Mouse (Mus musculus) T-helper 1 cell (primary cell): ENCODE measurements around the gene Tulp3.
"Not testable (repeated sequence)": the region's sequence is repeated elsewhere in the genome, so short reads cannot be mapped to it uniquely, and the experiment has no call there.

Source experiments
- in situ Hi-C: fragments of 300-600 bp; cut with MboI, MseI; formaldehyde crosslinking; loops from one replicate; pipeline ENCODE4 v1.15.1; 2025; ENCODE audit warnings: high pct_unique_total_duplicates

The Tulp3 gene

GRCm38 (mm10) chr6:128355726-128356416 is at the start of gene Tulp3:
Gene Tulp3, minus strand, starts transcription at chr6:128355851.
- in situ Hi-C loops = loop anchor here (5.0 to 10.0 kb wide), 2 partner anchors 39 to 1211 kb away; no protein-coding TSS in a partner anchor

DNA sequence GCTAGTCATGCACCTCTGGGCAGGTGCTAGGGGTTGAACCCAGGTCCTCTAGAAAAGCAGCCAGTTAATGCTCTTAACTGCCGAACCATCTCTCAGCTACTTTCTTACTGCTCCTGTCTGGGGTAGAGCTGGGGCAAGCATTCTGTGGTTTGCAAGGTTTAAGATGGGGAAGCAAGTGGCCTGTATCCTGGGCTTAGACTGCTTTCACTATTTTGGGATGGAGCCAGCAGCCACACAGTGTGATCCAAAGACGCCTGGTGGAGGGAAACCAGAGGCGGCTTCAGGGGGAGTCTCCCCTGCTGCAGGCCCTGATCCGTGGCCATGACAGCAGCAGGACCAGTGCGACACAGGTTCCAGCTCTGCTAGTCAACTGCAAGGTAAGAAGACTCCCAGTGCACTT is 49.1 kb upstream of the Tulp3 start:
- in situ Hi-C loops = loop anchor here (5.0 kb wide), 1 partner anchor 77 kb away; no protein-coding TSS in a partner anchor

DNA sequence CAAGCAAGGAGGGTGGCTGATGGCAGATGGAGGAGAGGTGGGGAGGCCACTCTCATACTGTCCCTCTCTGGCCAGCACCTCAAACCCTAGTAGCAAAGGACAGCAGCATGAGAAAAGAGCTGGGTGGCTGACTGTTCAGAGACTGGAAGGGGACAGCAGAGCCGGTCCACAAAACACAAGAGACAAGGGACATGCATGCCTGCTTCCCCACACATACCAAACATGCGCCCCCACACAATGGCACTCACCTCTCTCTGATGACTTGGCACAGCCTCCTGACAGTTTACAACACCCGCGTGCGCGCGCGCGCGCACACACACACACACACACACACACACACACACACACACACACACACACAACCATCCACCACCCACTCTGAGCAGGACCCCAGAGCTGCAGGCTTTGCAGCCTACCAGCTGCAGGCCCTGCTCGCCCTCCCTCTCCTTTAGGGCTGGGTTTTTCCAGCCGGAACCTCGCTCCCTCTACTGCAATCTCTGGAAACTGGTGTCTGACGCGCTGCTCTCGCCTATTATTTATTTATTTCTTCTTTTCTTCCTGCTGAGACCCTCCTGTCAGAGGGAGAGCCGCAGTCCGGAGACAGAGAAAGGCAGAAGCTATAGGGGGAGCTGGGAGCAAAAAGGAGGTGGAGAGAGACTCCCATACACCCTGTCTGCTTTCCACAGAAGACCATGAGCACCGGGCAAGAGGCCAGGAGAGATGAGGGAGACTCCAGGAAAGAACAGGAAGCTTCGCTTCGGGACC is 44.0 kb upstream of the Tulp3 start:
- in situ Hi-C loops = no loop called here

- in situ Hi-C loops = no loop called here
Measured at GRCm38 (mm10) chr6:128398996-128399395, 43.3 kb upstream of the Tulp3 start, which contains the start of gene Nrip2. Gene Nrip2, plus strand, starts transcription at chr6:128399296.

GRCm38 (mm10) chr6:128397574-128398261 is 42.1 kb upstream of the Tulp3 start:
- in situ Hi-C loops = no loop called here

DNA sequence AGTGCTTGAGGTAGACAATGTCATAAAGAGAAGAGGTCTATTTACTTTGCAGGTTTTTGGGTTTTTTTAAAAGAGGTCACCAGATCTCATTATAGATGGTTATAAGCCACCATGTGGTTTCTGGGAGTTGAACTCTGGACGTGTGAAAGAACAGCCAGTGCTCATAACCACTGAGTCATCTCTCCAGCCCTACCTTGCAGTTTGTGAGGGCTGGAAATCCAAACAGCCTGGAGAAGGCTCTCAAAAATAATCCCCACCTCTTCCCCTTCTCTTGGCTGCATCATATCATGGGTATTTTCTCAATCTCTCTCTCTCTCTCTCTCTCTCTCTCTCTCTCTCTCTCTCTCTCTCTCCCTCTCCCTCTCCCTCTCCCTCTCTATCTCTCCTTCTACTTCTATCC is 35.0 kb upstream of the Tulp3 start:
- in situ Hi-C loops = no loop called here

GRCm38 (mm10) chr6:128389185-128389584 is 33.5 kb upstream of the Tulp3 start:
- in situ Hi-C loops = no loop called here

DNA sequence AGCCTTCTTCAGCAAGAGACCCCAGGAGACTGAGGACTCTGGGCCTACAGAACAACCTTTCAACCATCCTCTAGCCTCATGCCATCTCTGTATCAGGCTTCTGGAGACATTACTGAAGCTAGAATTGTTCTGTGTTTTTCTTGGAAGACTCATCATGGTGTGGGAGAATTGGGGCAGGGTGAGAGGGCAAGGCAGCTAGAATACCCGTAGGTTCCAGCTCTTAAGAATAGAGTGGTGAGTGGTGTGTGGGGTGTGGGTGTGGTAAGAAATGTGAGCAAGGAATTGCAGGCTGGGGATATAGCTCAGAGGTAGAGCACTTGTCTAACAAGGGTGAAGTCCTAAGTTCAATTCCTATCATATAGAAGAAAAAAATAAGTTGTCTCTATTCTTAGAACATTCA is 29.4 kb upstream of the Tulp3 start:
- in situ Hi-C loops = no loop called here

DNA sequence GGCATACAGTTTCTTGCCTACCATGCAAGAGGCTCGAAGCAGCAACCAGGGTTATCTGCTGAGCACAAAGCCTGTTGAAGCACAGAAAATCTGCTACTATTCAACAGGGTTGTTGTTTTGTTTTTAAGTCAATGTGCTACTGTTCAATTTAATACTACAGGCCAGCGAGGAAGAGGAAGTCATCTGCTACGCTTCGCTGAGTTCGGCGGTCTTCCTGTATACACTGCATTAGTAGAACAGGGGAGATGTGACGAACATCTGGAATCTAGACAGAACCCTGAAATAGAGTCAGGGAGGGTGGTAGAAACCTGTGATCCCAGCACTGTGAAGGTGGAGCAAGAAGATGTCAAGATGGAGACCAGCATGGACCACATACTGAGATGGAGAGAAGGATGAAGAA is 28.1 kb upstream of the Tulp3 start:
- in situ Hi-C loops = no loop called here

DNA sequence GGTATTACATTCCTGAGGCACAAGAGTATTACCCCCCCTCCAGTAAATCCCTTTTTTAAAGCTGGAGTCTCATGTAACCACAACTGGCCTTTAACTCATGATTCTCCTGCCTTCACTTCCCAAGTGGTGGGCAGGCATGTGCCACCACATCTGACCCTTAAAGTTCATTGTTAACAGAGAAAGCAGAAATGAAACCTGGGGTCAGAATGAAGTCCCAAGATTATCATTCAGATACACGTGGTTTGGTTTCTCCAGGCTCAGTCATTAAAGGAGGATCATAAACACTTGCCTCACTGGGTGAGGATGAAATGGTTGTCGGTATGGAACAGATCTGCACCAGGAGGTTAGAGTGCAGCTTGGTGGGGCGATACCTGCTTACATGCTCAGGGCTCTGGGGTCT is 25.6 kb upstream of the Tulp3 start:
- in situ Hi-C loops = no loop called here

DNA sequence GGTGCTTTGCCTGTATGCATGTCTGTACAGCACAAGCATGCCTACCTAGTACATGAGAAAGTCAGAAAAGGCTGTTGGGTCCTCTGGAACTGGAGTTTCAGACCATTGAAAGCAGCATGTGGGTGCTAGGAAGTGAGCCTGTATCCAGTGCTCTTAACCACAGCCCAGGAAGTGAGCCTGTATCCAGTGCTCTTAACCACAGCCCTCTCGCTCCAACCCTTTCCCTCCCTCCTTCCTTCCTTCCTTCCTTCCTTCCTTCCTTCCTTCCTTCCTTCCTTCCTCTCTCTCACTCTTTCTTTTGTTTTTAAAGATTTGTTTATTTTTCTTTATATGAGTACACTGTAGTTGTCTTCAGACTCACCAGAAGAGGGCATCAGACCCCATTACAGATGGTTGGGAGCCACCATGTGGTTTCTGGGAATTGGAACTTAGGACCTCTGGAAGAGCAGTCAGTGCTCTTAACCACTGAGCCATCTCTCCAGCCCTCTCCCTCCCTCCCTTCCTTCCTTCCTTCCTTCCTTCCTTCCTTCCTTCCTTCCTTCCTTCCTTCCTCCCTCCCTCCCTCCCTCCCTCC is 25.0 kb upstream of the Tulp3 start:
- in situ Hi-C loops = not testable (repeated sequence)

- in situ Hi-C loops = loop anchor here (10.0 kb wide), 1 partner anchor 1105 kb away; no protein-coding TSS in a partner anchor
Measured at GRCm38 (mm10) chr6:128379636-128380035, 24.0 kb upstream of the Tulp3 start.

DNA sequence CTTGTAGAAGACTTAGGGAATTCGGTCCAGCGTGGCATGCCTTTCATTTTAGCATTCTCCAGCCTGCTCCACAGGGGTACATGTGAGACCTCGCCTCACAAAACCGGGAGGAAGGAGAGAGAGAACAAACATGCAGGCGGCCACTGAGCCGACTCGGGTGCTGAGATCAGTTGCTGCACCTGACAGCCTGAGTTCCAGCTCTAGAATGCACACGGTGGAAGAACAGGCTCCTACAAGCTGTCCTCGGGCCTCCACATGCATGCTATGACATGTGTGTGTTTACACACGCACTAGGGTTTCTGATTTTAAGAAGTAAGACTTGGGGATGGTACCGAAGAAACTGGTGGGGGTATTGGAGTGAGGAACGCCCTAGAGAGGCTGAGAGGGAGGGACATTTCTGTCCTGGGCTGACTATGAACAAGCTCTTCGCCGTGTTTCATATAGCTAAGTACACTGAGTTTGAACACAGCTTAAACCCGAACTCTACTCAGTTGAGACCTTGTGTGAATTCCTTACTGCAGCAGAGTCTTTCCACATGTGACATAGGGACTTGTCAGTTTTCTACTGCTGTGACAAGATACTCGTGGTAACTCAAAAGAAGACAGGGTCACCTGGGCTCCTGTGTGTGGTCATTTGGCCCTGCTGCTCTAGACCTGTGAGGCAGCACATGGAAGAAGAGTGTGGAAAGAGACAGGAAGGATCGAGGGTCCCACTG is 20.9 kb upstream of the Tulp3 start:
- in situ Hi-C loops = loop anchor here (10.0 kb wide), 1 partner anchor 1102 kb away; no protein-coding TSS in a partner anchor

- in situ Hi-C loops = loop anchor here (10.0 kb wide), 1 partner anchor 1100 kb away; no protein-coding TSS in a partner anchor
Measured at GRCm38 (mm10) chr6:128375192-128375591, 19.5 kb upstream of the Tulp3 start, which contains the start of the genes Tex52 and Gm44596. Gene Tex52, plus strand, starts transcription at chr6:128375456. Gene Gm44596, plus strand, starts transcription at chr6:128375503.

DNA sequence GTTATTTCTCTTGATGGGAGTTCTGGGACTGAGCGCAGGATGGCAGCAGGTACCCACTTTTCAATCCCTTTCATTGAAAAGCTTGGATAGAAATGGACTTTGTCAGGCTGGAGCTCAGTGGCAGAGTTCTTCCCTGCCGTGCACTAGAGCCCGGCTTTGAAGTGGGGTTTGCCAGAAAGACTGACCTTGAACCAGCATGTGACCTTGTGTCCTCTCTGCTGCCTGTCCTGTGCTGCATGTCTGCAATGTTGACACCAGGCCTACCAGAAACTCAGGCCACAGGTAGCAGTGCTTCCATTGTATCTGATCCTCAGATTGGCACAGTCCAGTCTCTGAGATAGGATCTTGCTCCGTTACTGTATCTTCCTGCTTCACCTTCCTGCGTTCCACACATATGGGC is 14.4 kb upstream of the Tulp3 start:
- in situ Hi-C loops = loop anchor here (10.0 kb wide), 1 partner anchor 1095 kb away; no protein-coding TSS in a partner anchor

DNA sequence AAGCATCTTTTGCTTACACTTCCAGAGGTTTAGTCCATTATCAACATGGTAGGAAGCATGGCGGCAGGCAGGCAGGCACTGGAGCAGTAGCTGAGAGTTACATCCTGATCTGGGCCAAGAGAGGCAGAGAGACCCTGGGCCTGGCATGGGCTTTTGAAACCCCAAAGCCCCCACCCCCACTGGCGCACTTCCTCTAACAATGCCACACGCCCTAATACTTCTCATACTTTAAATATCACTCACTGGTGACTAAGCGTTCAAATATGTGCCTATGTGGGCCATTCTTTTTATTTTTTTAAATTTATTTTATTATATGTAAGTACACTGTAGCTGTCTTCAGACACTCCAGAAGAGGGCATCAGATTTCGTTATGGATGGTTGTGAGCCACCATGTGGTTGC is 10.8 kb upstream of the Tulp3 start:
- in situ Hi-C loops = no loop called here

GRCm38 (mm10) chr6:128364721-128365120 is 9.1 kb upstream of the Tulp3 start:
- in situ Hi-C loops = no loop called here

DNA sequence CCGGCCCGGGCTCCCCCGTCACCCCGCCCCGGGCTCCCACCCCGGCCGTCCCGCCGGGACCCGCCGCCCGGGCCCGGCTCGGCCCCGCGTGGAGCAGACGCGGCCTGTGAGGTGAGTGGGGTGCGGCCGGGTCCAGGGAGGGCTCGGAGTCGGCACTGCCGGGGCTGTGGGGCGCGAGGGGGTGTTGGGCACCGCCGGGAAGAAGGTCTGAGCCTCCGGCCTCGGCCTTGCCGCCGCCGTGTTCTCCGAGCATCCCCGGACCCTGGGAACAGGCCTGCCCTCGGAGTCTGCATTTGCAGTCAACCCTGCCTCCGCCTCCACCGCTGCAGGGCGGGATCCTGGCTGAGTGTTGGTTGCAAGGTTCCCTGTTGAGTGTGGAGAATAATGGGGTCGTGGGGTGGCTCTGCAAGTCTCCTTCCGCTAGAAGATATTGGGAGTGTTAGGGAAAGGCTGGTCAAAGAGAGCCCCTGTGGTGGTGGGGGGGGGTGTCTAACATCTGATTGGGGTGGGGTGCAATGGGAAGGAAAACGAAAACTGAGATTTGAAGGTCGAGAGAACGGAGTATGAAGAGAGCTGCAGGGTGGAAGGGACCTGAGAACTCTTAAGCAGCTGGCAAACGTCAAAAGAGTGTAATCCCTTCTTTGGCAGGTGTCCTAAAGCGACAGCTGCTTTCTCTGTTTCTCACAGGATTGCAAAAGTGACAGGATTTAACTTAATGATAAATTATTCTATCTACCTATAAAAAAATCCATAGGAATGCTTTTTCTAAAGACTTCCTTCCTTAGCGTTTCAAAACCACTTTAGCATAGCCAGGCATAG is 7.6 kb upstream of the Tulp3 start:
- in situ Hi-C loops = no loop called here

GRCm38 (mm10) chr6:128362381-128363006 is 6.8 kb upstream of the Tulp3 start, which contains the start of the genes Rhno1 and Foxm1:
Gene Rhno1, minus strand, starts transcription at chr6:128362911.
Gene Foxm1, plus strand, starts transcription at chr6:128362967.
- in situ Hi-C loops = no loop called here
